Mouse (Mus musculus) cerebellum, adult 18-20 months (tissue): Measurements from ENCODE around the gene Smarca1.

Source experiments
- DNase-seq, 2 experiments: peaks; one replicate each; pipeline ENCODE4 v3.0.0; 2021

Gene Smarca1

DNA sequence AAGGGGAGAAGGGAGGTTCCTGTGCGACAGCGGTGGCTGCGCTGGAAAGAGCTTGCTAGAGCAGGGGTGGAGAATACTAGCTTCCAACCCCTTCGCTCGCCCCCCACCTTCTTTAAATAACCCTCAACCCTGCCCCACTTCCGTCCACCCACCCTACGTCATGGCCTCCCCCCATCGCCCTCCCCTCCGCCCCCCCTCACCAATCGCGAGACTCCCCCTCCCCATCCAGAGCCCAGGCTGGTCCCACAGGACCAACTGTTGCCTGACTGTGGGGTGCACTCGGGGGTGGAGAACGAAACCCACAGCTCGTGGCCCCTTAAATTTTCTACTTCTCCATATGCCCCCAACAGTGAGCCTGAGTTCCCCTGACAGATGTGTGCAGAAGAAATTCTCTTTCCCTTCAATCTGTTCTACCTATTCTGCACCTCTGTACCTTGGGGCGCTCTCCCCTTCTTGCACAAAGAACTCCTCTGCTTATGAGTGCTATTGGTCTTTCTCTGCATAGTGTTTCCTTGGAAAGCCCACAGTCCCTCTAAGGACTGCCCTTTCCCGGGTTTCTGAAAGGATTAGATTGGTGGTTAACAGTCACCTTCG lies at the start of gene Smarca1:
Gene Smarca1, minus strand, starts transcription at position 544 of the 594 bp plus-strand sequence.
- DNase-seq, result no peak

DNA sequence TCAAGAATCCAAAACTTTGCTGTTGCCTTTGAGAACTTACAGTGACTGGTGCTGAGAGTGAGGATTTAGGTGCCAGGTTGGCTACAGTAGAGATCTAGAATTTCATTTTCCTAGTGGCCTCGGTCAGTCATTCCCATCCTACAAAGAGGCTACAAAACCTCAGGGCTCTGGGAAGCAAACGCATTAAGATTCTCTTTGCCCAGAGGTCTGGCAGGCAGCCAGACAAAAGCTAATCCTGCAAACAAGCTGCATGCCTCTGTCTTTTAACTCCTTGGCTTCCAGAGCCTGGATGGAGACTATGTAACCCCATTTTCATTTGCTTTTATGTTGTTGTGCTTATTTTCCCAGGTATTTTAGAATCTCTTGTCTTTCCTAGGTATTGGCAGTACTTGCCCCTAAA lies 45.0 kb upstream of the Smarca1 start:
- peak; percentile 7 to 8 for DNase-seq

DNA sequence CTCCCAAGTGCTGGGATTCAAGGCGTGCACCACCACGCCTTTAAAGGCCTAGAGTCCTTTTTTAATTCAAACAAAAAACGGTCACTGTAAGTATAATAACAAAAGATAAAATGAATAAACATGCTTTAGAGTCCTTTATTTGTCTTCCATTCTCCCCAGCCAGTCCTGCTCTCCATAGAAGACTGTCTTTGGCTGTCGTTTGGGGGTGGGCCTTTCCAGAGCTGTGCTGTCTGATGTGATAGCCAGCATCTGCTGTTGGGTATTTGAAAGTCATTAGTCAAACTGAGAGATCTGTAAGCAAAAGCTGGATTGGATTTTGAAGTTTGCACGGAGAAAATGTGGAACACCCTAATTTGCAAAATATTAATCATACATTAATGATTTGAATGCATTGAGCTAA lies 44.1 kb upstream of the Smarca1 start:
- DNase-seq, result no peak

DNA sequence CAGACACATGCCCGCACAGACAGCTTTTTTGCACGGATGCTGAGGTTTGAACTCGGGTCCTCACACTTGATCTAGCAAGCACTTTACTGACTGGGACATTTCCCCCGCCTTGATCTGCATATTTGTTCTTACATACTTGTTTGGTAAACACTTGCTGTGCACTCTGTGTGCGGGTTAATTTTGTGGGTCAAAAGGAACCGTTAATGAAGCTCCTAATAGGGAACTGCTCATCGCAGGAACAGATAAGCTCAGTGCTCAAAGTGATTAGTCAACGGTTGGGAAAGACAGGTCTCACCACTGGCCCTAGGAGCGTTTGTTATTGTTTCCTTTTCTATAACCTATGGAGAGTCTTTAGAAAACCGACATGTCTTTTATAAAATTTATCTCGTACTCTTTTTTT lies 41.6 kb upstream of the Smarca1 start:
- DNase-seq, result no peak

DNA sequence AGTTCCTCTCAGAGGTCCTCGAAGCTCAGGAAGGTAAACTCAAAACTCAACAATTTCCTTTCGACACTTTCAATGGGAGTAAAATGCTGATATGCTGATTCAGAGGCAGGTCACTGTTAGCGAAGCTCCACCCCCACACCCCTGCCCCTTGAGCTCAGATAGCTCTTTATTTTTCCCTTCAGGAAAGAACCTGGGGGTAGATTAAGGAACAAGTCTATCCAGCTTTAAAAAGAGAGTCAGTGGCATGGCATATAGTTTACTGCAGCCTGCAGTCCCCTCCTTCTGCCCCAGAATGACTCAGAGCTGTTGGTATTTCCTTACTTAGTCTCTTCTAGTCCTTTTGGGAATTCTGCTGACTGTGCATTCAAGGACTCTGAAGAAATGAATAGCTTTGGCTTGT lies 37.7 kb upstream of the Smarca1 start:
- no peak for DNase-seq

DNA sequence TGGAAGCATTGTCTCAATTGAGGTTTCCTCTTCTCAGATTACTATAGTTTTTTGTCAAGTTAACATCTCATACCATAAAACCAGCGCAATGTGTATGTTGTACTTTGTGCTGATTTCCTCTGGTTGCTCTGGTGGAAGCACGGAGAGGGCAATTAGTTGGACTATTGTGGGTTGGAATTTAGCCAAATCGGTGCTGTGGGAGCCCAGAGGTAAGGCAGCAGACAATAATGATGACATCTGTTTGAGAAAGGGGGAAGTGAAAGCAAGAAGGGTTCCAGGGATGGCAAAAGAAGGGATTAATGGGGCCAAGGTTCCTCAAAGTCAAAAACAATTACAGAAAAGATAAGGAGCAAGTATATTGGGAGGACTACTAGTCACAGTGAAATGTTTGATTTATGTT lies 35.2 kb upstream of the Smarca1 start:
- no peak for DNase-seq

DNA sequence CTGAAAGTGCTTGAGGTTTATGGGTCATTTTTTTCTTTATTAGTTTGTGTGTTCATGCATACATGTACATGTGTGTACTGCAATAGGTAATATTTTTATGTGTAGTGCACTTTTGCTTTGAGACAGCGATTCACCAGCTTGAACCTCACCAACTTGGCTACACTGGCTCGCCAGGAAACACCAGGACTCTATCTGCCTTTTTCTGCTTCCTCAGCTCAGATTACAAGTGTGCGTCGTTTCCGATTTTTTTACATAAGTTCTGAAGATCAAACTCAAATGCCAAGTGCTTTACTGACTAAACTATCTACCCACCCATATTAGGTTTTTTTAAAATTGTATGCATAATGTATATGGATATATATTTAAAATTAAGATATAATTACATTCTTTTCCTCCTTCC lies 27.8 kb upstream of the Smarca1 start:
- DNase-seq, result no peak

DNA sequence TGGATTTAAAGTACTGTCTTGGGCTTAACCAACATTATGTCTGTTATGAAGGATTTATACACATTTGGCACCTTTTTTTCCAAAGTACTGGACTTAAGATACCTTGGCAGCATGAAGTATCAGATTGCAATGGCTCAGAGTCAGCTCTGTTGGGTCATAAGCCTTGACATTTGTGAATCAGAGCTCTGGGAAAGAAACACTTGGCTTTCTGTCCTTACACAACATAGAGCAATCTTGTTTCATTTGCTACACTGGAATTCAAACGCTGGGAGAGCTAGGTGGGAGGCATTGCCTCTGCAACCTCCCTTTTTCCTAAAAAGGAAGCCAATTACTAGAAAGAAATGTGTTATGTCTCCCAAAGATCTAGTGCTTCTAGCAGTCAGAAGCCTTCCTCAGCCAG lies 24.1 kb upstream of the Smarca1 start:
- no peak for DNase-seq

DNA sequence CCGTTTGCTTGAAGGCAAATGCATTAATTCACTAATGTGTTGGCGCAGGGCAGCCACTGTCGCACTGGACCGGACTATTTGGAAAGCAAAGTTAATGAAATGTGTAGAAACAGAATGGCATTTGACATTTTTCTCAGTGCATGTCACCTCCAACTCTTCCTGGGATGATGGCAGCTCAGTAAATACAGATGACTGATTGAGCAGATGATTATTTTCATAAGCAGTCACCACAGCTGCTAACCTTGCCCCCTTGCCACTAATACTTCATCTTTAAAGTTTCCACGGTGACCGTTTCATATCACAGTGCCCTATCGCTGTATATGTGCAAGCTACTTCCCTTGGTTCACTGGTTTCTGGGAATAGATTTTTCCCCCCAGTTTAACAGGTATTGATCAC lies 20.8 kb upstream of the Smarca1 start:
- no peak for DNase-seq

DNA sequence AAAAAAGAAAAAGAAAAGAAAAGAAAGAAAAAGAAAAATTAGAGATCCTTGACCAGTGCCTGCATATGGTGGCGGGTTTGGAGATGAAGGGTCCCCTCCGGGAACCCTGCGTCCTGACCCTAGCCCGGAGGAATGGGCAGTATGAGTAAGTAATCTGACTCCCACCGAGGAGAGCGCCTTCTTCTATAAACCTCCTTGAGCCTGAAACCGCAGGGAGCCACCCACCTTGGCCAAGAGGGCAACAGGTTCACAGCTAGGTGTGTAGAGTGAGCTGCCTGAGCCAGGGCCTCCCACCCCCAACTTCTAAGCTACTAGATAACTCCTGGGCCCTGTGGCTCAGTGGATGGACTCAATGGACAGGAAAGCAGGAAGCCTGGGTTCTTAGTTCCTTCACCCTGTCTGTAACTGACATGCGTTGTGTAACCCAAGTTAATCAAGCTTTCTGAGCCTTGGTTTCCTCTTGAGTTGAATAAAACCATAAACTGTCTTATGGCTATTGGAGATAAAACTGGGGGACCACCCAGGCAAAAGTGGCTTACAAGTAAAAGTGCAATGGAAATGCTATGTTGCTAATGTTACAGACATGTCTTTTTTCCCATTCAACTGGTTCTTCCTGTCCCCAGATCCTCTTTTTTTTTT lies 20.2 kb upstream of the Smarca1 start:
- DNase-seq, result peak; percentile 16 to 21

DNA sequence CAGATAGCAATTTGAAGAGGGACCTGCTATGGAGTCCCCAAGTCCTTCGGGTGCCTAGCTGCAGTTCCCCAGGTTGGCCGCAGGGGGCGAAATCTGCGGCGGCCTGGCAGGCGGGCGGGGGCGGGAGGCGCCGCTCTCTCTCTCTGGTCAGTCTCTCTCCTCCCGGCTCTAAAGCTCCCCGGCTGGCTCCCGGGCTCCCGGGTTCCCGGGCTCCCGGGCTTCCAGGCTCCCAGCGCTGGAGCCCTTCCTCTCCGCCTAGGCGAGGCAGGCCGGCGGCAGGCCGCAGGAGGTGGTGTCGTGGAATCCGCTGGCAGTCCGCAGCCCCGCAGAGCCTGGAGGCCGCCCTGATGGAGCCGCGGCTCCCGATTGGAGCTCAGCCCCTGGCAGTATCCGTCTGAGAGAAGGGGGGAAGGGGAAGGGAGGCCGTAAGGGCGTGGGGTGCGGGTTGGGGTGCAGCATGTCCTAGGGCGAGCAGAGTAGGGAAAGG lies 19.6 kb upstream of the Smarca1 start, which contains the start of gene Ocrl:
Gene Ocrl, plus strand, starts transcription at position 82 of the 487 bp plus-strand sequence.
- peak; percentile 72 to 77 for DNase-seq

DNA sequence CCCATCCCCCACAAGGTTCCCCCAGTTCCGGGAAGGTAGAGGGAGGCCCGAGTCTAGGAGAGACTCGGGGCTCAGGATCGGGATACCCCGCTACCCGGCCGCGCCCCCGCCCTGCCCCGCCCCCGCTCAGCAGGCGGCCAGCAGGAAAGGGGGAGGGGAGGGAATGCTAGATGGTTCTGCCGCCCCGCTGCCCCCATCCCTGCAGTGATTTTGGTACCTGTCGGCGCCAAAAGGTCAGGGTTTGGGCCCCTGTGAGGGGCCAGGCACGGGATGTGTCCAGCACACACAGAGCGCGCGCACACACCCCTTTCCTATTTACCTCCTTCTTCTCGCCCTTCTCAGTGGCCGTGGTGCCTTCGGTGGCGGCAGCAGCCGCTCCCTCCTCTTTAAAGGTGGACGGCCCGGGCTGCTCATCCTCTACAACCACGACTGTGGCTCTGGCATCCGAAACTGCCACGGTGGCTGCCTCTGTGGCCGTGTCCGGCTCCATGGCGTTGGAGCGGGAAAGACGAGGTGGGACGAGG lies 805 bp downstream of the Smarca1 start:
- DNase-seq, result peak; percentile 32 to 39

DNA sequence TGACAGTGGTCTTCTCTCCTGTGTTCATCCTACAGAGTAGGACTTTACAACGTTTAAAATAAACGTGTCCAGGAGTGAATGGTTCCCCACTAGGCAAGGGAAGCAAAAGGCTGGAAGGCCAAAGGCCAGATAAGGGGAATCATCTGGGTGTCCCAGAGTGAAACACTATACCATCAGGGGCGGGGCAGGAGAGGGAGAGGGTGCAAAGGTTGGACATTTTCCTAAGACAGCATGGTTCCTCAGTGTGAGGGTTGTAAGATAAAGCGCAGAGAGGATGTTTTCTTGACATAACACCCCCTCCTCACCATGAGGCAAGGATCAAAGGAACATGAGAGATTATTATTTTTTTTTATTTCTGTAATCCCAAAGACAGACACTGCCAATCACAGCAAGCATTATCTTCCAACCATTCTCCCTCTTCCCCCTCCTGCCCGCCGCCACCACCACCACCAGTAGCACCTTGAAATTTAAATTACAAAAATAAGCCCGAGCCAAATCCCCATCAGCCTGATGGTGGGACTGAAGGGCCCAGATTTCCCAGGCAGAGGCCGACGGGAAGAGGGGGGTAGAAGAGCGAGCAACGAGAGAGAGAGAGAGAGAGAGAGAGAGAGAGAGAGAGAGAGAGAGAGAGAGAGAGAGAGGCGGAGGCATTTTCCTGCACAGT lies 1.4 kb downstream of the Smarca1 start:
- DNase-seq, result peak in 1 of 2 experiments; percentile 8

DNA sequence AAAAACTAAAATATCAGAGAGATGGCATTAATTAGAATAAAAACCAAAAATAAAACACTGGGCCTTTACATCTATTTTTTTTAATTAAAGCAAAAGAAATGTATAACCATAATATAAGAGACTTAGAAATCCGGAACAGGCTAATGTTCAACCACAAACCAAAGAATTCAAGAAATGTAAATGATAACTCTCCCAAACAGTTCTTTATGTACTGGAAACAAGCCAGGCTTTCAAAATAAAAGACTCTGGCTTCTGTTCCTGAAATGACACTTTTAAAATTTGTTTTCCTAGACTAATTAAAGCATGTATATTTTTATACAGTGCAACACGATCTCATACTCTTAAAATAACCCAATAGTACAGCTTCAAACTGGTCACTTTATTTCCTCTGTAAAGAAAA lies 5.4 kb downstream of the Smarca1 start:
- DNase-seq, result no peak

DNA sequence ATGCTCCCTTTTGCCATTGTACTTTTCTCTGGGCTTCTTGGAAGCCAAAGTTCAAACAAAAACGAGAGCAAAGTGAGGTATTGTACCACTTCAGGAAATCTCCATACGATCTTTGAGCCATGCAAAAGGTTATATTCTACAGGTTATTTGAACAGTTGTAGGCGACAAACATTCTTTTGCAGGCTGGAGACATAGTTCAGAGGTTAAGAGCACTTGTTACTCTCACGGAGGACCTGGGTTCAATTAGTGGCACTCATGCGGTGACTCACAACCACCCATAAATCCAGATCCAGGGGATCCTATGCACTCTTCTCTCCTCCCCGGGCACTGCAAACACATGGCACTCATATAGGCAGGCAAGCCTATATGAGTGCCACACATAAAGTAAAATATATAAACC lies 10.0 kb downstream of the Smarca1 start:
- DNase-seq, result no peak

DNA sequence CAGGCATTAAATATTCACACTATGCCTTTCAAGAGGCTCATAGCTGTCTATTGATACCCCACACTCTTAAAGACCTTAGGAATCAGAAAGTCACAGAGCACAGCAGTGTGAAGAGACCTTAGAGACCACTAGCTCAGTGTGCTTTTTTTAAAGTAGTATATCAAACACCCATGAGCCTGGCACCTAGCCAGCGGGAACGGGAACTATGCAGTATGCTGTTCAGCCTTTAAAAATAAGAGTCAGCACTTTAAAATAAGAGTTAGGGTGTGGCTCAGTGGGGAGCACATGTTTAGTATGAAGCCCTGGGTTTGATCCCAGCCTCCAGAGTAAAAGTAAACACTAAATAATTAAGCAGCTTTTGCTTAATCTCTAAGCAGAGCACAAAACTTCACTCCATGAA lies 12.7 kb downstream of the Smarca1 start:
- no peak for DNase-seq

DNA sequence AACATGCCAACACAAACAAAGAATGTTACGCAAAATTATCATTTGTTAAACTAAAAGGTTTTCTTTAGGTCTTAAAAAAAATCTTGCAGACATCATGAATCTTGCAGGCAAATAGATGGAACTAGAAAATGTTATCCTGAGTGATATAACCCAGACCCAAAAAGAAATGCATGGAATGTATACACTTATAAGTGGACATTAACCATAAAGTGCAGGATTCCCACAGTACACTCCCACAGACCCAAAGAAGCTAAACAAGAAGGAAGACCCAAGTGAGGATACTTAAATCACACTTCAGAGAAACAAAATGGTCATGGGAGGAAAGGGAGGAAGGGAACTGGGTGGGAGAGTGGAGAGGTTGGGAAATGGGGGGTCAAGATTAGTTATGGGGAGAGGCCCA lies 34.2 kb downstream of the Smarca1 start:
- no peak for DNase-seq

DNA sequence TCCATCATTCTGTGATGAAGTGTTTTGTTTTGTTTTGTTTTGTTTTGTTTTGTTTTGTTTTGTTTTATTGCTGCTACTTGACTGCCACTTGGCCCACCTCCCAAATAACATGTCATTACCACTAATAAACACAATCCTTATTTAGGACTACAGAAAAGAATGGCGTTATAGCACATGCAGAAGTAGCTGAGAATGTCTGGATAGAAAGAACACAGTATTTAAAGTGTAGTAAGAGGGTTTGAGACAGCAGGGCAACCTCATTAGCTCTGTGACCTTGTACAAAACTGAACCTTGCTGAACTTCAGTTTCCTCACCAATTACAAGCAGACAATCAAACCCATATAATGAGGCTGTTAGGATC lies 57.0 kb downstream of the Smarca1 start:
- DNase-seq, result no peak

DNA sequence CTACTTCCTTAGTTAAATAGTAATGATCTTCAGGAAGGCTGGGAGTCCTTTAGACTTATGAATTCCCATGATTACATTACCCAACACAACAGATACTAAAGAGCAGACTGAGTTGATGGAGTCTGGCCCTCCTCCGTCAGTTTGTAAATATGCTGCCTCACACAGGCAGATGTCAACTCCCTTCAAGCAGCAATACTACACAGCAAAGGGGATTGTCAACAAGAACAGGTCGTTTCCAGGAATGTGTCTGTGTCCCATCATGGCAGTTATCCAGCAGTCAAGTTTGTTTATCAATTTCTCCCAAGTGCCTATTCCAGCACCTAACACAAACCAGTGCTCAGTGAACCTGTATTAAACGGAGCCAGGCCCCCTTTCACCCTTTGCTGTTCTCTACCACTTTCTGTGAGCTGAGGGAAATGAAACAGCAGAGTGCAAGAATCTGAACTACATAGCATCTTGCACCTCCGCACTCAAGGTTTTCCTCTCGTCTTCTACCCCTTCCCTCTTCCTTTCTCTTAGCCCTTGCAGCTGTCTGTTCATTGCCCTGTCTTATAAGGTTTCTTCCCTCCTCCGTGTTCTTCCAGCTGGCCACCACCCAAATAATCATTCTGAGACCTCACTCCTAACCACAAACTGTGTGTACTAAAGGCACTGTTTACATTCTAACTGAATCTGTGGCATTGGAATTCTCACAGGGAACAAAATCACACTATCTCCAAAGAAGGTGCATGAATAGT lies 57.5 kb downstream of the Smarca1 start:
- no peak for DNase-seq

DNA sequence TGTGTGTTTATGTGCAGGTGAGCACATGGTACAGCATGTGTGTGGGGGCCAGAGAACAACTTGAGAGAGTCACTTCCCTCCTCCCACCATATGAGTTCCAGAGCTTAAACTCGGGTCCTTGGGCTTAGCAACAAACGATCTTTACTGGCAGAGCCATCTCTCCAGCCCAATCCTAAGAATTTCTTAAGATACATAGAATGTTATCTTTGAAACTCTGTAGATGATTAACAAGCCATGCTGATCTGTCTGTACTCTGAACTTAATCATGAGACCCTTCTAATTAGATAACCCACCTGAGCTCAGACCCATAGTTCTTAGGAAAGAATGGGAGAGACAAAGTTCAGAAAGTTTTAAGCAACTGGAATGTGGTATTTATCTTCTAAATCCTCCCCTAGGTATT lies 59.3 kb downstream of the Smarca1 start:
- no peak for DNase-seq

DNA sequence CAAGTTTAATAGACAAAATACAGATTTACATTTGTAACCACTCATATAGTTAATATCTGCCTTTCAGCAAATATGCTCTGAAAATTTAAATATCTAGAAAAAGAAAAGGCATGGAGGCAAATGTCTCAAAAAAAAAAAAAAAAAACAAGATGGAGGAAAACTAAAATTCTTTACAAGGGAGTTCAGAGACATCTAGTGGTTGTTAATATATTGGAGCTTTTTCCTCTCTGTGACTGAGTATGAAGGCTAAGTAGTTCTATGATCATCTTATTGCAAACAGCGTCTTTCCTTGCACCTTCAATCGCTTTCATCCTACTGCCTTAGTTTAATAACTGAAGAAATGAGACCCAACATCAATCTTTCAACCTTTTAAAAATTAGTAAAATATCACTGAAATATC lies 72.2 kb downstream of the Smarca1 start:
- DNase-seq, result no peak

DNA sequence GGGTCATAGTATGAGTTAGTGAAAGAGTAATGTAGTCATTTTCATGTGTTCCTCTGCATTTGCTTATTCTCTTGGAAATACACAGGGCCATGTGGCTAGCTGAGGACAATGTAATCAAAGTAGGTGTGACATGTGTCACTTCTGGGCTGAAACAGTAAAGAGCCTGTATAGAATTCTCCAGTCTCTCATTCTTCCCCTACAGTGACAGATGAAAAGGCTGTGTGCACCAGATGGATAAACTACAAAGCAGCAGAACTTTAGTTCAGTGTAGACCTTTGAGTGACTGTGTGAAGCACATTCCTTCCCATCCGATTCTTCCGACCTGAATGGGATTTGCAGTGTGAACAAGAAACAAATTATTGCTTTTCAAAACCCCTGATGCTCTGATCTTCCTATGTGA lies 84.1 kb downstream of the Smarca1 start:
- no peak for DNase-seq

DNA sequence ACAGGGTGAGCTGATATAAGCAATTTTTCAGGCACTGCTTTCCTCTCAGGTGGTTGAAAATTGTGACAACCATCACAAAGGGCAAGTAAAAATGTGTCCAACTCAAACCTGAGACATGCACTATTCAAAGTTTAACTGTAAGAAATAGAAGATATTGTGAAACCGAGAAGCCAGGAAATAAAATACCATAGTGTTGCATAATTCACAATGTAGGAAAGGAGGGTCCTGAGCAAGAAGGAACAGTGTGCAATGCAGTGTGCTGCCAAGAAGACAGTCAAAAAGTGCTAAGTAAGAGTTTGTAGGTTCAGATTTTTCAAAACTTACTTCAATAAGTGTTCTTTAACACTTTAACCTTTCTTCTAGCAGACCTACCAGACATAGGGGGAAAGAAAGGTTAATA lies 128.3 kb downstream of the Smarca1 start:
- no peak for DNase-seq
